Mouse (Mus musculus): ENCODE data around the gene Nfxl1. TPM values are rescaled to one million over a fixed set of nuclear protein-coding genes. Genes with fewer than 3 reads are reported as not detected.

Nfxl1 gene
- polyA plus RNA-seq, 1 experiment from 2014 or later: 9.1 TPM

DNA sequence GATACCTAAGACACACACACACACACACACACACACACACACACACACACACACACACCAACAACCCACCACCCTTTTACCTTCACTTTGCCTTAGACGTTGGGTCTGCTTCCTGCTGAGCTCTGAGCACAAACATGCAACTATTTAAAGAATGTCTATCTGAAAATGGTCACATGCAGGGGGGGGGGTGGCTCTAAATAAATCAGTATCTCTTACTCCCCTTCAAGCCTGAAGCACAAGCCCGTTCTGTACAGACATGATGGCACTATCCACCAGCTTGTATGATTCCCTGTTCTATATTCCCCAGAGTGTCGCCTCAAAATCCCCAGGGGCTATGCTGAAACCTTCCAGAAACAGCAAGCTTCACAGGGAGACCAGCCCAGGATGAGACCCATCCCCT, 57.7 kb downstream of the Nfxl1 start:
- no peak for DNase-seq (ENCODE audit: low spot score)

DNA sequence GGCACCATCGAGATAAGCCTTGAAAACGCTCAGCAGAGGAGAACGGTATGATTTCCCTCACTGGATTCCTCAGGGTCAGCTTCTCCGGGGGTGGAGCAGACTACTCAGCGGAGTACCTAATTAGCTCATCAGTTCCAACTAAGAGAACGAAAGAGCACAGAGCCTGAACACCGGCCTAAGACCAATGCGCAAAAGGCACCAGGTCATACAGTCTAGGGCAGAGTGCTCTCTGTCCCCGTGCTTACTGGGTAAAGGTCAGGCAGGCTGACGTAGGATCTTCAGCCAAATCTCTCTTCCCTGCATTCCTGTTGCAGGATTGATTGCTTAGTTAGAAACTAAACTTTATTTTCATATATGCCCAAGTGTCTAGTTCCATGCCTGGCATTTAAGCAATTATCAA, 61.2 kb downstream of the Nfxl1 start:
- no peak for DNase-seq (ENCODE audit: low spot score)

DNA sequence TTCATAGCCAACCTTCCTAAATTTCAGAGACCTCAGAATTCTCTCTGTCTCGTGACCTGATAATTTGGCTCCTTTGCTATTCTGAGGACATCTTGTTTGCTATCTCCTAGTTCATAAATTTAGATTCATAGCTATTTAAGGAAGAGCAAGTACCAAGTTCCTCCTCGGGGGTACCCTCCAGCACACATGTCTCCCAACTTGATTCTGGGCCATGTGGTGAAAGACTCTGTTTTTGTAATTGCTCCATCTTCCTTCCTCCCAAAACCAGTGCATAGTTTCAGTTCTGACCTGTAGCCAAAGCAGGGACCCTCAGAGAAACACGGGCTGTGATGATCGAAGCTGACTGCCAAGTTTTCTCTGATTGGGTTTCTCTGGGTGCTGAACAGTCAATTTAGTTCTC, 62.7 kb downstream of the Nfxl1 start:
- no peak for DNase-seq (ENCODE audit: low spot score)

DNA sequence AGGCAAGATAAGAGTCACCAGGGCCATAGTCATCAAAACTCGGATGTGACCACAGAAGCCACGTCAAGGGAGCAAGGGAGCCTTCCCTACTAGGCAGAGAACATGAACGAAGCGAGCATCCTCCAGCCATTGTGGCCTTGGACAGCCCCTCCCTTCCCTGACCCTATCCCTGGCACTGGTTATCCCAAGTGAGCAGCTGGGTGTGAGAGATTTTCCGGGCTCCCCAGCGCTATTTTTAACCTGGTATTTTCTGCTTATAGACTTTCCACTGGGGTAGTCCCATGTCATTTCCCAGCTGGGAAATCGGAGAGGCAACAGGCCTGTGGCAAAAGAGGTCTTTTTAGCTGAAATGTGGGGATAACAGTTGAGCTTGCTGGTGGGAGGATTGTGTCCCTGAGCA, 65.6 kb downstream of the Nfxl1 start:
- no peak for DNase-seq (ENCODE audit: low spot score)

DNA sequence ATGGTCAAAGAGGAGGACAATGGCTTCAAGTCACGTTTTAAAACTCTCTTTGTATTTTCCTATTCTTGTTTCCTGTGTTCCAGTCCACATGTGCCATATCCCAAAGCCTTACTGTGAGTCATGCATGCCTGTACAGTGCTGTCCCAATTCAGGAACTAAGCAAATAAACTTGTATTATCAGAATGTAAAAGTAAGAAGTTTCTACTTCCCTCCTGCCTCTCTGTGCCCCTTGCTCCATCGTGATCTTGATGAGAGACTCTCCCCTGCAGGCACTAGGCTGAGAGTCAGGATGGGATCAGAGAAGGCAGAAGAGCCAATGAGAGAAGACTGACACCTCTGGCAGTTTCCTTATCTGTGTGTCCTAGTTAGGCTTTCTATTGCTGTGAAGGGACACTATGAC, 68.3 kb downstream of the Nfxl1 start:
- no peak for DNase-seq (ENCODE audit: low spot score)

DNA sequence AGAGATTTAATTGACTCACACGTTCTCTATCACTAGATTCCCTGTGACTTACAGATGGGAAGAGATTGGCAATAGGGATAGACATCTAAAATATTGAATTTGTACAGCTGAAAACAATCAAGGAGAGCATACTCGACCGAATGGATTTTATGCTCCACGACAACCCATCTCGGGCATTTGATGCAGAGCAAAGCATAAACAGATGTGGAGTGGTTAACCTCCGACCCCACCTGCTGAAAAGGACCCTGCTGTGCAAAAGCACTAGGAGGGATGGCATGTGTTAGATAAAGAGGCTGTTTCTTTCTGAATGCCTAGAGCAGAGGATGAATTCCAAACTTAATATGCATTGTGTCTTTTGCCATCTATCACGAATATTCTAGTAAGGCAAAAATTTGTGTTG, 79.0 kb downstream of the Nfxl1 start:
- no peak for DNase-seq (ENCODE audit: low spot score)

DNA sequence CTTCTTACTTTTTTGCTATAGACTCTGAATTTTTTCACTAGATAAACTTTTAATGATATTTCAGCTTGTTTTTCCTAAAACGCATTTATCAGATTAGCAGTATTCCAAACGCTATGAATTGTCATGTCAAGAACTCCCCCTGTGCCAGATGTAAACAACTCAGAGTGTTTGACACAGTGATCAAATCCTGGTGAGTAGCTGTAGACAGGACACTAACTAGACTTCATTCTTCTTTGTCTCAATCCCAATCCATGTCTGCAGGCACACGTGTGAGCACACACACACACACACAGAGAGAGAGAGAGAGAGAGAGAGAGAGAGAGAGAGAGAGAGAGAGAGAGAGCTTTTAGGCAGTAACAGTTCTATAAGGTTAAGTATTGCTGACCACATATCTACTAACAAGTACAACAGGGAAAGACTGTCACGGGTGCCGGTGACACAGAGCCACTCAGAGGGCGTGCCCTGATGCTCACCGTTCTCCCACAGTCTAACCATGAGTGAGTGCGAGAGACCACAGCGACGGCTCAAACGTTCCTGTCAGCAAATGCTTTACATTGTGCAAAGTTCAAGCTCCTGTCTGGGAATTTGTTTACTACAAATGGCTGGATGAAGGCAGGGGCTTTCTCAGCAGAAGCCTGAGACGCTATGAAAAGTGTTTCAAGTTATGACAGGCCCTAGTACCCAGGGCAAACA, 87.0 kb downstream of the Nfxl1 start:
- no peak for DNase-seq (ENCODE audit: low spot score)

DNA sequence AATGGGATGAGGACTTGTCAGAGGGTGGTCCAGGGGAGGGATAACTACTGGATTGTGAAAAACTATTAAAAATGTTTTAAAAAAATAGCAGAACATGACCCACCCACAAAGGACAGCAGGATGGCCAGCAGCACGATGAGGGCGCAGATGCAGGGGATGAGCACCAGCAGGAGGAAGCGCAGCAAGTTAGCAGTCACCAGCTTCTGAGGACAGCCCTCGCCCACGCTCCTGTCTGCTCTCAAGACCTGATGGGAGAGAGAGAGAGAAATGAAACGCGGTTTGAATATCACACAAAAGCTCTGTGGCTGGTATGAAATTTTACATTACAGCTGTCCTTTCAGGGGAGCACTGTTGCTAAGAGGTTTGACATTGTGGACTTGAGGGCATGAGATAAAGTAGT, 87.7 kb downstream of the Nfxl1 start:
- no peak for DNase-seq (ENCODE audit: low spot score)

DNA sequence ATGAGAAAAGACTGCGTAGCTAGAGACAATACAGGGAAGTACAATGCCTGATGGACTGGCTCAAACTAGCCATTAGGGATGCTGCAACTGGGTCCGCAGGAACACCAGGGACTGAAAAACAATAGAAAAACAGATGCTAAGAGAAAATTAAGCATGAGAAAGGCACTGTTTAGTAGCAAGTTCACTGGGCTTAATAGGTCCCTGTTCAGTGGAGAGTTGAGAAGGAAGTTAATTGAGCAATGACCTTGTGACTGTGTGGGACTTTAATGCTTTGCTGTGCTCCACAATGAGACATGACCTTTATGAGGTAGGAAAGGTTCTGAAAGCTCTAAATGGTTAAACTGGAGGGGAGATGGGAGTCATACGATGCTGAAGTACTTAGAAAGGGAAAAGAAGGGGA, 94.6 kb downstream of the Nfxl1 start:
- DNase-seq (ENCODE audit: low spot score): no peak

Other genes starting within 250 kb of the Nfxl1 start
- gene Corin, start 55.2 kb downstream of the Nfxl1 start, polyA plus RNA-seq (2015; fragmentation: Nextera tagmentation; extraction: Ambion mirVana): 0.03 and 0.06 TPM in 2 replicates
- gene Zar1, start 21.6 kb upstream of the Nfxl1 start, polyA plus RNA-seq (2015; fragmentation: Nextera tagmentation; extraction: Ambion mirVana): 1.0 and 1.2 TPM in 2 replicates
- not detected in 2 replicates for gene Gm5868, start 27.9 kb upstream of the Nfxl1 start, polyA plus RNA-seq (2015; fragmentation: Nextera tagmentation; extraction: Ambion mirVana)
- 2.0 and 2.1 TPM in 2 replicates for gene Cnga1, start 84.6 kb upstream of the Nfxl1 start, polyA plus RNA-seq (2015; fragmentation: Nextera tagmentation; extraction: Ambion mirVana)
- 5.0 and 8.4 TPM in 2 replicates for gene Nipal1, start 88.1 kb upstream of the Nfxl1 start, polyA plus RNA-seq (2015; fragmentation: Nextera tagmentation; extraction: Ambion mirVana)
- 57.9 and 64.1 TPM in 2 replicates for gene Txk, start 193.1 kb upstream of the Nfxl1 start, polyA plus RNA-seq (2015; fragmentation: Nextera tagmentation; extraction: Ambion mirVana)

All from thymus, postnatal 0 days (tissue).